Mouse (Mus musculus) CH12.LX (cell line): ENCODE results near the gene Tmtc1. TPM values are rescaled to one million over a fixed set of nuclear protein-coding genes. Genes with fewer than 3 reads are reported as not detected.

Experiments
- DNase-seq: peaks from one replicate; pipeline ENCODE4 v3.0.0-alpha.2; 2013; ENCODE audit errors: extremely low read depth
- H3K27ac ChIP-seq: 2 replicates; pipeline ENCODE4 v1.5.1; 2012; ENCODE audit warnings: low read depth, mild to moderate bottlenecking, control low read depth, moderate library complexity; ENCODE audit not compliant: insufficient read depth
- H3K27me3 ChIP-seq: replicated peaks from 2 replicates; pipeline ENCODE3; 2012; ENCODE audit warnings: inconsistent platforms
- H3K36me3 ChIP-seq, 2 experiments: replicated peaks in 1 of 2; 2 replicates each; pipeline versions ENCODE3 to v1.6.1; 2012; ENCODE audit warnings: inconsistent platforms in 1 of 2, low read length in 1 of 2, mild to moderate bottlenecking in 1 of 2, mixed read lengths in 1 of 2, moderate library complexity in 1 of 2; ENCODE audit not compliant: control insufficient read depth in 1 of 2, insufficient read depth in 1 of 2
- H3K4me1 ChIP-seq, 2 experiments: 2 replicates each; pipeline ENCODE4 v1.6.1; 2012; ENCODE audit warnings: inconsistent platforms in 1 of 2, moderate library complexity in 1 of 2; ENCODE audit not compliant: insufficient read depth in 2 of 2, control insufficient read depth in 1 of 2
- H3K4me2 ChIP-seq: 2 replicates; pipeline ENCODE4 v1.6.1; 2012; ENCODE audit warnings: low read depth, mild to moderate bottlenecking, control low read depth; ENCODE audit not compliant: poor library complexity, insufficient read depth, severe bottlenecking
- H3K4me3 ChIP-seq, 3 experiments: fragments of 150-350 bp in 1 of 3; sonication (generic) in 1 of 3; replicated peaks in 1 of 3; 2 replicates each; pipeline versions ENCODE3 to v1.5.1; 2011 to 2012; ENCODE audit warnings: low read depth in 2 of 3, low read length in 2 of 3, mild to moderate bottlenecking in 2 of 3, moderate library complexity in 2 of 3, control low read depth in 1 of 3, improper control_type of control experiment in 1 of 3, inconsistent platforms in 1 of 3, mixed read lengths in 1 of 3; ENCODE audit not compliant: poor library complexity in 1 of 3
- H3K79me2 ChIP-seq: replicated peaks from 2 replicates; pipeline ENCODE4 v1.6.1; 2012; ENCODE audit warnings: mild to moderate bottlenecking, moderate library complexity; ENCODE audit not compliant: control insufficient read depth, poor library complexity, insufficient read depth, severe bottlenecking; ENCODE audit errors: extremely low read depth
- H3K9ac ChIP-seq: 2 replicates; pipeline ENCODE4 v1.6.1; 2012; ENCODE audit warnings: low read depth, mild to moderate bottlenecking, control low read depth, moderate library complexity; ENCODE audit not compliant: insufficient read depth
- H3K9me3 ChIP-seq: replicated peaks from 2 replicates; pipeline ENCODE3; 2012; ENCODE audit warnings: low read length, inconsistent platforms, mixed read lengths
- CHD2 ChIP-seq: IDR thresholded peaks from 2 replicates; pipeline ENCODE4 v1.6.1; 2011; ENCODE audit warnings: low read length, improper control_type of control experiment
- CTCF ChIP-seq, 2 experiments: IDR thresholded peaks in 1 of 2; conservative IDR thresholded peaks in 1 of 2; 2 replicates each; pipeline ENCODE4 v1.5.1; 2011 to 2012; ENCODE audit warnings: low read depth in 2 of 2, low read length in 2 of 2, improper control_type of control experiment in 1 of 2, inconsistent platforms in 1 of 2, mild to moderate bottlenecking in 1 of 2, moderate library complexity in 1 of 2
- ELF1 ChIP-seq: IDR thresholded peaks from 2 replicates; pipeline ENCODE4 v1.6.1; 2014; ENCODE audit warnings: low read depth, mild to moderate bottlenecking, inconsistent platforms, low read length, improper control_type of control experiment
- EP300 ChIP-seq: IDR thresholded peaks from 2 replicates; pipeline ENCODE4 v1.6.1; 2011; ENCODE audit warnings: low read length, improper control_type of control experiment
- JUN ChIP-seq: IDR thresholded peaks from 2 replicates; pipeline ENCODE4 v1.6.1; 2011; ENCODE audit warnings: low read depth, mild to moderate bottlenecking, low read length, improper control_type of control experiment, moderate library complexity; ENCODE audit not compliant: insufficient read depth
- JUND ChIP-seq: conservative IDR thresholded peaks from 2 replicates; pipeline ENCODE4 v1.6.1; 2011; ENCODE audit warnings: low read depth, low read length, improper control_type of control experiment
- KAT2A ChIP-seq: IDR thresholded peaks from 2 replicates; pipeline ENCODE4 v1.6.1; 2012; ENCODE audit warnings: low read length, improper control_type of control experiment, inconsistent platforms; ENCODE audit not compliant: insufficient replicate concordance
- MAX ChIP-seq: IDR thresholded peaks from 2 replicates; pipeline ENCODE4 v1.6.1; 2011; ENCODE audit warnings: low read length, improper control_type of control experiment
- MAZ ChIP-seq: IDR thresholded peaks from 2 replicates; pipeline ENCODE4 v1.6.1; 2012; ENCODE audit warnings: low read depth, mild to moderate bottlenecking, inconsistent platforms, low read length, improper control_type of control experiment, moderate library complexity
- NELFE ChIP-seq: IDR thresholded peaks from 2 replicates; pipeline ENCODE4 v1.6.1; 2011; ENCODE audit warnings: low read depth, low read length, improper control_type of control experiment
- NRF1 ChIP-seq: IDR thresholded peaks from 2 replicates; pipeline ENCODE4 v1.6.1; 2014; ENCODE audit warnings: low read depth, mild to moderate bottlenecking, inconsistent platforms, low read length, improper control_type of control experiment, moderate library complexity
- PAX5 ChIP-seq: IDR thresholded peaks from 2 replicates; pipeline ENCODE4 v1.6.1; 2012; ENCODE audit warnings: low read length, inconsistent platforms, mixed read lengths
- SMC3 ChIP-seq: IDR thresholded peaks from 2 replicates; pipeline ENCODE4 v1.6.1; 2011; ENCODE audit warnings: low read depth, low read length, improper control_type of control experiment
- TBP ChIP-seq: conservative IDR thresholded peaks from 2 replicates; pipeline ENCODE4 v1.6.1; 2011; ENCODE audit warnings: low read depth, low read length, improper control_type of control experiment
- TCF12 ChIP-seq: IDR thresholded peaks from 2 replicates; pipeline ENCODE4 v1.6.1; 2014; ENCODE audit warnings: low read depth, mild to moderate bottlenecking, inconsistent platforms, low read length, improper control_type of control experiment
- UBTF ChIP-seq: IDR thresholded peaks from 2 replicates; pipeline ENCODE4 v1.6.1; 2012; ENCODE audit warnings: low read depth, mild to moderate bottlenecking, inconsistent platforms, low read length, improper control_type of control experiment, moderate library complexity
- USF2 ChIP-seq: conservative IDR thresholded peaks from 2 replicates; pipeline ENCODE4 v1.6.1; 2011; ENCODE audit warnings: low read depth, low read length, improper control_type of control experiment
- ZKSCAN1 ChIP-seq: IDR thresholded peaks from 2 replicates; pipeline ENCODE4 v1.6.1; 2012; ENCODE audit warnings: low read depth, inconsistent platforms, low read length, improper control_type of control experiment, borderline replicate concordance
- ZNF384 ChIP-seq: IDR thresholded peaks from 2 replicates; pipeline ENCODE4 v1.6.1; 2012; ENCODE audit warnings: low read depth, low read length, improper control_type of control experiment, inconsistent platforms
- dilution Hi-C: fragments of 300-500 bp; cut with MboI; formaldehyde crosslinking; loops from 2 replicates; pipeline ENCODE4 v1.14.3; 2020; ENCODE audit warnings: low sequenced_read_pairs; ENCODE audit not compliant: extremely low pct_unique_long_range_greater_than_20kb, extremely low pct_ligation_motif_present
- in situ Hi-C: fragments of 300-500 bp; cut with MboI; formaldehyde crosslinking; loops from 3 replicates; pipeline ENCODE4 v1.14.3; 2019; ENCODE audit warnings: low sequenced_read_pairs, low pct_ligation_motif_present, low pct_unique_long_range_greater_than_20kb, mixed read lengths
- polyA plus RNA-seq: library from polyadenylated mRNA; unstranded; fragments of >175 nt; gene quantifications from 2 replicates; pipeline ENCODE4 v1.2.1, GENCODE M21; 2012; ENCODE audit warnings: low read depth; ENCODE audit not compliant: insufficient read length
- total RNA-seq, 2 experiments: library from RNA; depleted of rRNA; stranded (reverse); fragments of 300-350 nt in 1 of 2; fragments of >200 nt in 1 of 2; gene quantifications; 2 replicates each; pipeline ENCODE4 v1.2.3; 2012 to 2014

The Tmtc1 gene
- total and polyA plus RNA-seq, 3 experiments: 0.03 to 0.13 (median 0.04) TPM

GRCm38 (mm10) chr6:148394294-148394693 lies 49.9 kb downstream of the Tmtc1 start:
- dilution Hi-C loops: no loop called here
- TF ChIP-seq UBTF: no peak
- no peak for TF ChIP-seq ZNF384
- TF ChIP-seq ZKSCAN1: no peak
- no peak for TF ChIP-seq EP300
- TF ChIP-seq SMC3: no peak
- TF ChIP-seq CTCF (conservative IDR thresholded peaks at IDR 0.05 in 1 of 2, IDR thresholded peaks at IDR 0.05 in 1 of 2; ENCODE audit: low read depth in 2 of 2, low read length in 2 of 2): no peak
- no peak for TF ChIP-seq CHD2
- TF ChIP-seq KAT2A: no peak
- no peak for TF ChIP-seq JUND
- no peak for TF ChIP-seq USF2
- TF ChIP-seq JUN: no peak
- no peak for TF ChIP-seq PAX5
- no peak for TF ChIP-seq TBP
- no peak for TF ChIP-seq NRF1
- no peak for TF ChIP-seq NELFE
- TF ChIP-seq MAZ: no peak
- Histone ChIP-seq H3K27ac (no peak overlapping the region), H3K4me1 (no peaks in the 10 kb centered on the region), H3K27me3 (no peaks in the 10 kb centered on the region), H3K9me3 (no peaks in the 10 kb centered on the region), H3K79me2 (no peaks in the 10 kb centered on the region), H3K4me3 (no peak overlapping the region), H3K36me3 (no peaks in the 10 kb centered on the region), H3K9ac (no peak overlapping the region), H3K4me2 (no peak overlapping the region)
- in situ Hi-C loops: no loop called here
- no peak for DNase-seq

GRCm38 (mm10) chr6:148392147-148392546 lies 52.0 kb downstream of the Tmtc1 start:
- Histone ChIP-seq H3K4me1 (no peaks in the 10 kb centered on the region), H3K27me3 (no peaks in the 10 kb centered on the region), H3K9ac (no peak overlapping the region), H3K36me3 (no peaks in the 10 kb centered on the region), H3K9me3 (no peaks in the 10 kb centered on the region), H3K27ac (no peak overlapping the region), H3K79me2 (no peaks in the 10 kb centered on the region), H3K4me3 (no peak overlapping the region), H3K4me2 (no peak overlapping the region)
- in situ Hi-C loops: no loop called here
- dilution Hi-C loops: no loop called here
- TF ChIP-seq PAX5 (no peak), MAX (no peak), ZNF384 (no peak), NRF1 (no peak), ELF1 (no peak), TCF12 (no peak), CTCF (conservative IDR thresholded peaks at IDR 0.05 in 1 of 2, IDR thresholded peaks at IDR 0.05 in 1 of 2; ENCODE audit: low read depth in 2 of 2, low read length in 2 of 2) (no peak)
- DNase-seq: no peak
